35 mouse cellular contexts compared by ENCODE assay signal in the genomic region with DNA sequence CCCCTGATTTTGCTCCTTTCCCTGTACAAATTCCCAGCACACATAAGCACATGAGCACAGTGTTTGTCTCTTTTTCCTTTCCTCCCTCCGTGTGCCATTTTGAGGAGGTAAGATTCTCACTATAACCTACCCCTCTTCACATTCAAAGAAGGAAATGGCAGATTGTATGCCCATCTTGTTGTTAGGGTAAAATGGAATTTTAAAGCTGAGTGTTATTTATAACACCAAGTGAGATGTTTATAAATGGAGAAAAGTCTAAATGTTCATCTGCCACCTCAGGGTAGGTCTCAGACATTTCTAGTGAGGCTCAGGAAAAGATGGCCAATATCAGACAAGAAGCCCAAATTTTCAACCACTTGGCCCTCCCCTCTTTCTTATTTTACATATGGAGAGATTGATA. TPM values are rescaled to one million over a fixed set of nuclear protein-coding genes. Genes with fewer than 3 reads are reported as not detected.
DNase-seq lines count a peak whose midpoint lies in the region; ATAC-seq lines count a peak whose summit lies in the region.
"Had no signal": no experiment of that assay in that cellular context is flagged by ENCODE, and none has a peak within 500 bp of the region (broad histone marks: within the 10 kb centered on the region; RNA-seq: fewer than 3 reads in every experiment).

No protein-coding gene starts in this region.

- H3K4me1 ChIP-seq in forebrain, embryonic 12.5 days = peaks cover 21% of the 10 kb centered on the region
- H3K4me1 ChIP-seq in forebrain, embryonic 11.5 days (replicated peaks; ENCODE audit: control insufficient read depth, insufficient read depth, low read length) = peaks cover 6% of the 10 kb centered on the region
- peaks cover 17% of the 10 kb centered on the region for H3K4me1 ChIP-seq in hindbrain, embryonic 14.5 days (replicated peaks; ENCODE audit: control insufficient read depth, insufficient read depth, low read length)
- H3K4me1 ChIP-seq in hindbrain, embryonic 11.5 days (replicated peaks; ENCODE audit: control insufficient read depth, insufficient read depth, low read length) = no peaks in the 10 kb centered on the region
- peaks cover 17% of the 10 kb centered on the region for H3K4me1 ChIP-seq in midbrain, embryonic 14.5 days (ENCODE audit: control insufficient read depth, insufficient read depth, low read length)
- H3K4me1 ChIP-seq in midbrain, embryonic 11.5 days (ENCODE audit: control insufficient read depth, insufficient read depth, low read length) = peaks cover 12% of the 10 kb centered on the region; the same call in 1 of the 2 replicates
- peaks cover 38% of the 10 kb centered on the region for H3K4me1 ChIP-seq in forebrain, embryonic 16.5 days (replicated peaks; ENCODE audit: control insufficient read depth, insufficient read depth, low read length)
- H3K4me1 ChIP-seq: liver, embryonic 15.5 days had no signal

- no peak overlapping the region for H3K4me2 ChIP-seq in forebrain, embryonic 12.5 days
- H3K4me2 ChIP-seq in forebrain, embryonic 11.5 days (ENCODE audit: low read depth, low read length, severe bottlenecking) = no peak overlapping the region
- H3K4me2 ChIP-seq in hindbrain, embryonic 14.5 days (replicated peaks) = no peak overlapping the region
- H3K4me2 ChIP-seq in hindbrain, embryonic 11.5 days (replicated peaks; ENCODE audit: low read depth, low read length) = no peak overlapping the region
- H3K4me2 ChIP-seq in midbrain, embryonic 14.5 days (ENCODE audit: low read length) = no peak overlapping the region
- H3K4me2 ChIP-seq in midbrain, embryonic 11.5 days = no peak overlapping the region
- H3K4me2 ChIP-seq in forebrain, embryonic 16.5 days (ENCODE audit: low read length) = no peak overlapping the region
- H3K4me2 ChIP-seq: limb, embryonic 12.5 days; liver, embryonic 15.5 days; lung, embryonic 14.5 days had no signal

- WGBS in forebrain, embryonic 12.5 days = 94% methylated on average over 1 of the region's 1 CpGs
- WGBS in forebrain, embryonic 11.5 days = 96% methylated on average over 1 of the region's 1 CpGs
- 88% methylated on average over 1 of the region's 1 CpGs for WGBS in hindbrain, embryonic 14.5 days
- 94% methylated on average over 1 of the region's 1 CpGs for WGBS in hindbrain, embryonic 11.5 days
- 86% methylated on average over 1 of the region's 1 CpGs for WGBS in midbrain, embryonic 14.5 days
- 88% methylated on average over 1 of the region's 1 CpGs for WGBS in midbrain, embryonic 11.5 days
- WGBS in forebrain, embryonic 16.5 days = 84% methylated on average over 1 of the region's 1 CpGs

- no peak for DNase-seq in forebrain, embryonic 11.5 days (ENCODE audit: low spot score)
- no peak for DNase-seq in hindbrain, embryonic 14.5 days (ENCODE audit: low spot score)
- no peak for DNase-seq in hindbrain, embryonic 11.5 days (ENCODE audit: low spot score)
- no peak for DNase-seq in midbrain, embryonic 14.5 days
- DNase-seq in midbrain, embryonic 11.5 days (ENCODE audit: low spot score, missing footprints) = no peak
- DNase-seq in cerebellum, adult 18-20 months = no peak
- DNase-seq: adrenal gland, adult 2 months; adrenal gland, postnatal 36 days; cerebellum, adult 8-10 months; cerebellum, postnatal 25 days; gastrocnemius, postnatal 10 days; heart, postnatal 14 days; kidney, adult 8-10 months; kidney, postnatal 4 days; layer of hippocampus, adult 9-11 months; lung, postnatal 14 days; right cerebral cortex, postnatal 14 days; spleen, adult 18-20 months; thymus, adult 18-20 months; thymus, postnatal 25 days had no signal

- H3K9ac ChIP-seq in forebrain, embryonic 12.5 days = no peak overlapping the region
- no peak overlapping the region for H3K9ac ChIP-seq in forebrain, embryonic 11.5 days (ENCODE audit: low read length)
- no peak overlapping the region for H3K9ac ChIP-seq in hindbrain, embryonic 14.5 days
- H3K9ac ChIP-seq in hindbrain, embryonic 11.5 days (ENCODE audit: low read depth, low read length) = no peak overlapping the region
- H3K9ac ChIP-seq in midbrain, embryonic 14.5 days (replicated peaks; ENCODE audit: low read length) = no peak overlapping the region
- no peak overlapping the region for H3K9ac ChIP-seq in midbrain, embryonic 11.5 days (ENCODE audit: low read length)
- no peak overlapping the region for H3K9ac ChIP-seq in forebrain, embryonic 16.5 days (replicated peaks; ENCODE audit: low read depth, low read length)
- H3K9ac ChIP-seq: limb, embryonic 12.5 days; liver, embryonic 15.5 days; lung, embryonic 14.5 days had no signal

- H3K27me3 ChIP-seq in forebrain, embryonic 12.5 days = no peaks in the 10 kb centered on the region
- H3K27me3 ChIP-seq in forebrain, embryonic 11.5 days (ENCODE audit: control insufficient read depth, insufficient read depth, low read length) = no peaks in the 10 kb centered on the region
- no peaks in the 10 kb centered on the region for H3K27me3 ChIP-seq in hindbrain, embryonic 14.5 days (ENCODE audit: control insufficient read depth, insufficient read depth, low read length)
- H3K27me3 ChIP-seq in hindbrain, embryonic 11.5 days (ENCODE audit: control insufficient read depth, insufficient read depth, low read length) = no peaks in the 10 kb centered on the region
- H3K27me3 ChIP-seq in midbrain, embryonic 14.5 days (ENCODE audit: control insufficient read depth, insufficient read depth, low read length) = no peaks in the 10 kb centered on the region
- no peaks in the 10 kb centered on the region for H3K27me3 ChIP-seq in midbrain, embryonic 11.5 days (ENCODE audit: control insufficient read depth, insufficient read depth, low read length)
- H3K27me3 ChIP-seq in forebrain, embryonic 16.5 days (replicated peaks; ENCODE audit: control insufficient read depth, insufficient read depth, low read length) = no peaks in the 10 kb centered on the region
- H3K27me3 ChIP-seq: CH12.LX; liver, embryonic 15.5 days had no signal

- no peak for ATAC-seq in forebrain, embryonic 12.5 days (ENCODE audit: low FRiP score)
- ATAC-seq in forebrain, embryonic 11.5 days (replicated peaks; ENCODE audit: low FRiP score) = no peak
- ATAC-seq in hindbrain, embryonic 14.5 days (ENCODE audit: low FRiP score) = no peak
- no peak for ATAC-seq in hindbrain, embryonic 11.5 days (ENCODE audit: low FRiP score)
- ATAC-seq in midbrain, embryonic 14.5 days (ENCODE audit: low FRiP score, low TSS enrichment) = no peak
- ATAC-seq in midbrain, embryonic 11.5 days (ENCODE audit: low FRiP score) = no peak
- ATAC-seq in forebrain, embryonic 16.5 days = no peak
- ATAC-seq: intestine, embryonic 16.5 days had no signal

- H3K9me3 ChIP-seq in forebrain, embryonic 12.5 days = no peaks in the 10 kb centered on the region
- no peaks in the 10 kb centered on the region for H3K9me3 ChIP-seq in forebrain, embryonic 11.5 days (ENCODE audit: control insufficient read depth, low read length)
- no peaks in the 10 kb centered on the region for H3K9me3 ChIP-seq in hindbrain, embryonic 14.5 days (ENCODE audit: control insufficient read depth, low read length)
- no peaks in the 10 kb centered on the region for H3K9me3 ChIP-seq in hindbrain, embryonic 11.5 days (ENCODE audit: control insufficient read depth, low read length)
- no peaks in the 10 kb centered on the region for H3K9me3 ChIP-seq in midbrain, embryonic 14.5 days (ENCODE audit: control insufficient read depth, low read length)
- H3K9me3 ChIP-seq in midbrain, embryonic 11.5 days (ENCODE audit: control insufficient read depth, low read length) = no peaks in the 10 kb centered on the region
- no peaks in the 10 kb centered on the region for H3K9me3 ChIP-seq in forebrain, embryonic 16.5 days (ENCODE audit: control insufficient read depth, low read length)
- H3K9me3 ChIP-seq: limb, embryonic 12.5 days; liver, embryonic 15.5 days had no signal

- H3K27ac ChIP-seq in forebrain, embryonic 12.5 days = 0 out of 2 replicates have a peak overlapping the region, but pooled peaks have one; percentile 85
- no peak overlapping the region for H3K27ac ChIP-seq in forebrain, embryonic 11.5 days (ENCODE audit: low read depth, low read length)
- H3K27ac ChIP-seq in hindbrain, embryonic 14.5 days = peak overlapping the region; percentile 91
- no peak overlapping the region for H3K27ac ChIP-seq in hindbrain, embryonic 11.5 days (ENCODE audit: low read depth, low read length)
- 0 out of 2 replicates have a peak overlapping the region, but pooled peaks have one; percentile 86 for H3K27ac ChIP-seq in midbrain, embryonic 14.5 days (replicated peaks; ENCODE audit: low read depth, low read length)
- no peak overlapping the region for H3K27ac ChIP-seq in midbrain, embryonic 11.5 days (ENCODE audit: low read depth, low read length)
- H3K27ac ChIP-seq in forebrain, embryonic 16.5 days (ENCODE audit: low read length) = peak overlapping the region; percentile 81
- H3K27ac ChIP-seq: kidney, postnatal 0 days; limb, embryonic 12.5 days; liver, embryonic 15.5 days had no signal

- H3K4me3 ChIP-seq in forebrain, embryonic 12.5 days (replicated peaks) = no peak overlapping the region
- no peak overlapping the region for H3K4me3 ChIP-seq in forebrain, embryonic 11.5 days (ENCODE audit: low read depth, low read length)
- H3K4me3 ChIP-seq in hindbrain, embryonic 14.5 days (replicated peaks; ENCODE audit: low read length) = no peak overlapping the region
- no peak overlapping the region for H3K4me3 ChIP-seq in hindbrain, embryonic 11.5 days (ENCODE audit: low read depth, low read length)
- H3K4me3 ChIP-seq in midbrain, embryonic 14.5 days (replicated peaks; ENCODE audit: low read depth, low read length) = no peak overlapping the region
- no peak overlapping the region for H3K4me3 ChIP-seq in midbrain, embryonic 11.5 days (ENCODE audit: low read depth, low read length)
- H3K4me3 ChIP-seq in forebrain, embryonic 16.5 days (replicated peaks; ENCODE audit: low read length) = no peak overlapping the region
- H3K4me3 ChIP-seq: limb, embryonic 12.5 days; liver, embryonic 15.5 days had no signal

- no peaks in the 10 kb centered on the region for H3K36me3 ChIP-seq in forebrain, embryonic 12.5 days (replicated peaks)
- no peaks in the 10 kb centered on the region for H3K36me3 ChIP-seq in forebrain, embryonic 11.5 days (ENCODE audit: control insufficient read depth, insufficient read depth, low read length)
- no peaks in the 10 kb centered on the region for H3K36me3 ChIP-seq in hindbrain, embryonic 14.5 days (replicated peaks; ENCODE audit: control insufficient read depth, insufficient read depth)
- no peaks in the 10 kb centered on the region for H3K36me3 ChIP-seq in hindbrain, embryonic 11.5 days (ENCODE audit: control insufficient read depth, insufficient read depth, low read length)
- no peaks in the 10 kb centered on the region for H3K36me3 ChIP-seq in midbrain, embryonic 14.5 days (ENCODE audit: control insufficient read depth, insufficient read depth, low read length)
- H3K36me3 ChIP-seq in midbrain, embryonic 11.5 days (ENCODE audit: control insufficient read depth, insufficient read depth, low read length) = no peaks in the 10 kb centered on the region
- no peaks in the 10 kb centered on the region for H3K36me3 ChIP-seq in forebrain, embryonic 16.5 days (ENCODE audit: control insufficient read depth, insufficient read depth)
- H3K36me3 ChIP-seq: limb, embryonic 12.5 days; liver, embryonic 15.5 days had no signal

RNA-seq across cellular contexts. Expression of a gene that starts 11.0 kb away (rescaled TPM):
- polyA plus RNA-seq in forebrain, embryonic 12.5 days (2016; fragmentation: Nextera tagmentation; extraction: Ambion mirVana) = 18.9 and 21.2 TPM in 2 replicates
- 16.7 and 20.6 TPM in 2 replicates for polyA plus RNA-seq in forebrain, embryonic 11.5 days (2014; fragmentation: Nextera tagmentation; extraction: Ambion mirVana)
- 10.2 and 14.1 TPM in 2 replicates for polyA plus RNA-seq in hindbrain, embryonic 14.5 days (2014; fragmentation: Nextera tagmentation; extraction: Ambion mirVana)
- polyA plus RNA-seq in hindbrain, embryonic 11.5 days (2014; fragmentation: Nextera tagmentation; extraction: Ambion mirVana) = 19.8 and 22.2 TPM in 2 replicates
- 7.5 and 9.5 TPM in 2 replicates for polyA plus RNA-seq in midbrain, embryonic 14.5 days (2014; fragmentation: Nextera tagmentation; extraction: Ambion mirVana)
- 13.6 and 14.6 TPM in 2 replicates for polyA plus RNA-seq in midbrain, embryonic 11.5 days (2014; fragmentation: Nextera tagmentation; extraction: Ambion mirVana)
- polyA plus RNA-seq in forebrain, embryonic 16.5 days (2015; fragmentation: Nextera tagmentation; extraction: Ambion mirVana) = 6.1 and 6.9 TPM in 2 replicates

RNA-seq across cellular contexts. Expression of a gene that starts 32.6 kb away (rescaled TPM):
- polyA plus RNA-seq in forebrain, embryonic 12.5 days (2016; fragmentation: Nextera tagmentation; extraction: Ambion mirVana) = 109 and 114 TPM in 2 replicates
- 128 TPM in 2 replicates for polyA plus RNA-seq in forebrain, embryonic 11.5 days (2014; fragmentation: Nextera tagmentation; extraction: Ambion mirVana)
- polyA plus RNA-seq in hindbrain, embryonic 14.5 days (2014; fragmentation: Nextera tagmentation; extraction: Ambion mirVana) = 91.3 and 91.5 TPM in 2 replicates
- polyA plus RNA-seq in hindbrain, embryonic 11.5 days (2014; fragmentation: Nextera tagmentation; extraction: Ambion mirVana) = 142 and 151 TPM in 2 replicates
- 89.5 and 91.6 TPM in 2 replicates for polyA plus RNA-seq in midbrain, embryonic 14.5 days (2014; fragmentation: Nextera tagmentation; extraction: Ambion mirVana)
- 143 and 146 TPM in 2 replicates for polyA plus RNA-seq in midbrain, embryonic 11.5 days (2014; fragmentation: Nextera tagmentation; extraction: Ambion mirVana)
- 79.2 and 80.7 TPM in 2 replicates for polyA plus RNA-seq in forebrain, embryonic 16.5 days (2015; fragmentation: Nextera tagmentation; extraction: Ambion mirVana)

RNA-seq across cellular contexts. Expression of a gene that starts 44.5 kb away (rescaled TPM):
- polyA plus RNA-seq in forebrain, embryonic 12.5 days (2016; fragmentation: Nextera tagmentation; extraction: Ambion mirVana) = 0.19 TPM in 2 replicates
- 0.32 TPM in 1 of 2 replicates, not detected in the other for polyA plus RNA-seq in forebrain, embryonic 11.5 days (2014; fragmentation: Nextera tagmentation; extraction: Ambion mirVana)
- 0.09 TPM in 1 of 2 replicates, not detected in the other for polyA plus RNA-seq in hindbrain, embryonic 14.5 days (2014; fragmentation: Nextera tagmentation; extraction: Ambion mirVana)
- polyA plus RNA-seq in hindbrain, embryonic 11.5 days (2014; fragmentation: Nextera tagmentation; extraction: Ambion mirVana) = 0.07 and 0.28 TPM in 2 replicates
- not detected in 2 replicates for polyA plus RNA-seq in midbrain, embryonic 14.5 days (2014; fragmentation: Nextera tagmentation; extraction: Ambion mirVana)
- 0.08 and 0.10 TPM in 2 replicates for polyA plus RNA-seq in midbrain, embryonic 11.5 days (2014; fragmentation: Nextera tagmentation; extraction: Ambion mirVana)
- 0.96 TPM in 1 of 2 replicates, not detected in the other for polyA plus RNA-seq in forebrain, embryonic 16.5 days (2015; fragmentation: Nextera tagmentation; extraction: Ambion mirVana)
- polyA plus RNA-seq: activated CD4-positive, CD25-positive, alpha-beta regulatory T cell, adult 4 months; C2C12; gonadal fat pad, adult 2 months; heart, embryonic 14.5 days; intestine, embryonic 16.5 days; liver, adult 2 months; liver, embryonic 15.5 days; lung, embryonic 14.5 days; neural tube, embryonic 11.5 days; stomach, embryonic 16.5 days had no signal

Comparison
In these comparisons a context has a peak if more than half of its experiments do, and no peak if none do; other contexts are left out.
1. H3K27ac ChIP-seq: peak in forebrain, embryonic 12.5 days (single experiment), hindbrain, embryonic 14.5 days (single experiment), midbrain, embryonic 14.5 days (single experiment) and forebrain, embryonic 16.5 days (single experiment); none in forebrain, embryonic 11.5 days (single experiment), hindbrain, embryonic 11.5 days (single experiment) and midbrain, embryonic 11.5 days (single experiment).